Mouse (Mus musculus): Measurements from ENCODE around the gene Smco2.

DNA sequence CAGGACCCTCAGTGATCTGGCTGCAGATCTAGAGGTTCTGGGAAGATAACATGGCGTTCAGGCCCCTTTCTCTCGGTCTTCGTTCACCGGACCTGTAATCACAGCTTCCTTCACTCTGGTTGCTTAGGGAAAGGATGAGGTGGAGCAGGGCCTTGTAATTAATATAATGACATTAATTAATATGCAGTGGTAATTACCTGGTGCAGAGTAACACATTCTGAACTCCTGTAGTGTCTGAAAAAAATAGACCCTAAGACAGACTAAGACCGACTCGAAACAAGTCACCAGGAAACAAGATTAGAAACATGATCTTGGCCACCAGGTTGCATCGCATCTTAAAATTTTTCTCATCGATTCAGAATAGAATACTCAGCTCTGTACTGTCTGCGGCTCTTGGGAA is 30.0 kb downstream of the Smco2 start:
- TF ChIP-seq CTCF (IDR thresholded peaks at IDR 0.05; ENCODE audit: extremely low read depth, insufficient read depth, low read length) = no peak
- no peak for TF ChIP-seq POLR2A (IDR thresholded peaks at IDR 0.05; ENCODE audit: extremely low read depth, insufficient read depth, low read length)

Data from cortical plate, adult 2 months (tissue).